Mouse (Mus musculus): ENCODE measurements around the gene Gsdma2.

DNA sequence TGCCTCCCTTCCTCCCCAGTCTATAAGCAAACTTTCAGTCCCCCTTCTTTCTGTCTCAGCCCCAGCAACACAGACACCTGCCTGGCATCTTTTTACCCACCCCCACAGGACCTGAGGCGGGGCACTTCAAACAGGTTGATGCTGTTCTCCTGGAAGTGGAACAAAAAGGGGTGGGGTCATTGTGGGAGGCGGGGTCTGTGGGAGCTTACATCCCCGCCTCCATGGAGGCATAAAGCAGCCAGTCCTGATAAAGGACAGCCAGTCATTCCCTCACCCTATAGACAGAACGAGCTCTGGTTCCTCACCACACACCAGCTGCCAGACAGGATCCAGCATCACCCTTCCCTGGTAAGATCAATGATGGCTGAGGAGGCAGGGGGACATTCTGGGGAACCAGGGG is 17.5 kb downstream of the Gsdma2 start, which contains the start of gene Gsdma:
- TF ChIP-seq CTCF (IDR thresholded peaks at IDR 0.05; ENCODE audit: low read depth, low read length) = no peak
- TF ChIP-seq POLR2A (IDR thresholded peaks at IDR 0.05; ENCODE audit: extremely low read depth, insufficient read depth, low read length) = no peak

All from liver, adult 2 months (tissue).